Mouse (Mus musculus) lung, adult 2 months (tissue): ENCODE measurements at regions not wholly inside any gene's neighbourhood (a gene's known extent, or its start where the extent isn't known, plus 50 kb on each side); places are given as distances from the start of the nearest gene placed in this dataset.

Experiments used
- CTCF ChIP-seq: fragments of 200-500 bp; IDR thresholded peaks from 2 replicates; pipeline ENCODE4 v1.5.1; 2011; ENCODE audit warnings: mild to moderate bottlenecking, low read length, control low read depth; ENCODE audit not compliant: insufficient read depth
- POLR2A ChIP-seq: fragments of 200-500 bp; IDR thresholded peaks from 2 replicates; pipeline ENCODE4 v1.6.1; 2011; ENCODE audit warnings: low read depth, mild to moderate bottlenecking, control low read depth, low read length, borderline replicate concordance; ENCODE audit errors: extremely low read depth

DNA sequence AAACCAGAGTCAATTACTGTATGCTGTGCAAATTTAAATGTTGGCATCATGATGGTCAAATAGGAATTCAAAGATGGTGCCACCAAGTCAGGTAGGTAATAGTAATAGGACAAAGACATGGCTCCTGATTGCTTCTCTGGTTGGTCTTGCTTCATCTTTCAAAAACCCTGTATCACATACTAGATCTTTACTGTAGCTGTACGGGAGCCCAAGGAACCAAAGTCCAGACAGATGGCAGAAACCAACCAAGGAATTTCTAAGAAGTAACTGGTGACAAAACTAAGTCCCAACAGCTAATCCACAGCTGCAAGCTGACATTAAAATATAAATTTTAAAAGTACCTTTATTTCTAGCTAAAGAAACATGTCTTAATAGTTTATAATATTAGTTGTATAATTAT, 131.7 kb upstream of the Cxxc4 start:
- no peak for TF ChIP-seq POLR2A
- TF ChIP-seq CTCF, result no peak
